Mouse (Mus musculus) hindbrain, embryonic 15.5 days (tissue): ENCODE measurements around the gene Lrrc37a. TPM values are rescaled to one million over a fixed set of nuclear protein-coding genes. Genes with fewer than 3 reads are reported as not detected.

Source experiments
- polyA plus RNA-seq: library from polyadenylated mRNA; unstranded; fragments of >200 nt; fragmentation: Nextera tagmentation; extraction: Ambion mirVana; gene quantifications from 2 replicates; pipeline ENCODE4 v1.2.1, GENCODE M21; 2015

Gene Lrrc37a
- polyA plus RNA-seq, 1 experiment from 2014 or later, result not detected

Other genes with a start within 250 kb of the Lrrc37a start
- 3.3 and 4.8 TPM in 2 replicates for gene Map3k14, start 237.1 kb downstream of the Lrrc37a start, polyA plus RNA-seq
- gene Arhgap27, start 140.9 kb downstream of the Lrrc37a start, polyA plus RNA-seq, result 4.6 and 4.9 TPM in 2 replicates
- 9.8 and 10.0 TPM in 2 replicates for gene Plekhm1, start 91.9 kb downstream of the Lrrc37a start, polyA plus RNA-seq
- not detected in 2 replicates for gene Gm884, start 116.5 kb upstream of the Lrrc37a start, polyA plus RNA-seq
- gene Lyzl6, start 134.3 kb upstream of the Lrrc37a start, polyA plus RNA-seq, result not detected in 2 replicates
- 1.8 and 2.2 TPM in 2 replicates for gene Rprml, start 145.0 kb upstream of the Lrrc37a start, polyA plus RNA-seq
- 87.3 and 87.8 TPM in 2 replicates for gene Gosr2, start 193.3 kb upstream of the Lrrc37a start, polyA plus RNA-seq
- gene Wnt9b, start 245.2 kb upstream of the Lrrc37a start, polyA plus RNA-seq, result 0.32 and 0.37 TPM in 2 replicates